Mouse (Mus musculus) E14TG2a.4 (cell line): ENCODE results near the gene Gps1.

Experiments used
- CTCF ChIP-seq: conservative IDR thresholded peaks from 2 replicates; pipeline ENCODE4 v1.5.1; 2014; ENCODE audit warnings: low read length
- NANOG ChIP-seq: IDR thresholded peaks from 2 replicates; pipeline ENCODE4 v1.6.1; 2014; ENCODE audit warnings: borderline replicate concordance, low read length, mixed read lengths
- POU5F1 ChIP-seq: IDR thresholded peaks from 2 replicates; pipeline ENCODE4 v1.6.1; 2014; ENCODE audit warnings: low read length, borderline replicate concordance

GRCm38 (mm10) chr11:120829757-120830532 lies 45.9 kb downstream of the Gps1 start:
- TF ChIP-seq POU5F1 (no peak), CTCF (no peak), NANOG (no peak)
